Mouse (Mus musculus) megakaryocyte, embryonic 14.5 days (primary cell): Measurements from ENCODE around the gene Ppm1a.

Experiments
- FLI1 ChIP-seq: IDR thresholded peaks from 2 replicates; pipeline ENCODE4 v1.6.1; 2012; ENCODE audit warnings: low read length, inconsistent platforms, mixed read lengths
- GATA1 ChIP-seq: IDR thresholded peaks from 3 replicates; pipeline ENCODE4 v1.6.1; 2012; ENCODE audit warnings: mixed read lengths, low read length, inconsistent platforms, borderline replicate concordance

- TF ChIP-seq FLI1, result no peak
- TF ChIP-seq GATA1, result no peak
Measured at GRCm38 (mm10) chr12:72825656-72826055, 68.4 kb downstream of the Ppm1a start.
